Mouse (Mus musculus): ENCODE results near the gene Kcna5.

GRCm38 (mm10) chr6:126563898-126564297 is 28.7 kb upstream of the Kcna5 start:
- TF ChIP-seq CTCF (IDR thresholded peaks at IDR 0.05; ENCODE audit: extremely low read depth, insufficient read length, insufficient replicate concordance, low read depth, low read length) (peak; percentile 70; the same call in 1 of the 2 replicates), POLR2A (IDR thresholded peaks at IDR 0.05; ENCODE audit: low read depth, low read length) (no peak)
